Mouse (Mus musculus) MEL (cell line): ENCODE data around the gene Tiprl. TPM values are rescaled to one million over a fixed set of nuclear protein-coding genes. Genes with fewer than 3 reads are reported as not detected.

Experiments
- DNase-seq: peaks from one replicate; pipeline ENCODE4 v3.0.0; 2011; ENCODE audit warnings: low read depth, low spot score
- H3K27ac ChIP-seq: 2 replicates; pipeline ENCODE4 v1.5.1; 2012; ENCODE audit warnings: low read depth, mild to moderate bottlenecking, control low read depth, low read length, moderate library complexity; ENCODE audit not compliant: control insufficient read depth
- H3K27me3 ChIP-seq, 2 experiments: fragments of 150-350 bp in 1 of 2; sonication (generic) in 1 of 2; 2 replicates each; pipeline ENCODE4 v1.6.1; 2012; ENCODE audit warnings: low read length in 2 of 2, mild to moderate bottlenecking in 2 of 2, improper control_type of control experiment in 1 of 2, moderate library complexity in 1 of 2; ENCODE audit not compliant: insufficient read depth in 2 of 2, control insufficient read depth in 1 of 2
- H3K36me3 ChIP-seq, 2 experiments: 2 replicates each; pipeline ENCODE4 v1.6.1; 2012 to 2014; ENCODE audit warnings: low read length in 2 of 2, improper control_type of control experiment in 1 of 2, inconsistent platforms in 1 of 2, mild to moderate bottlenecking in 1 of 2; ENCODE audit not compliant: insufficient read depth in 2 of 2, control insufficient read depth in 1 of 2
- H3K4me1 ChIP-seq, 2 experiments: fragments of 150-350 bp in 1 of 2; sonication (generic) in 1 of 2; 2 replicates each; pipeline ENCODE4 v1.6.1; 2012; ENCODE audit warnings: low read length in 2 of 2, improper control_type of control experiment in 1 of 2, mild to moderate bottlenecking in 1 of 2; ENCODE audit not compliant: insufficient read depth in 2 of 2, control insufficient read depth in 1 of 2
- H3K4me3 ChIP-seq, 2 experiments: fragments of 150-350 bp in 1 of 2; sonication (generic) in 1 of 2; 2 replicates each; pipeline ENCODE4 v1.5.1; 2012; ENCODE audit warnings: low read depth in 2 of 2, low read length in 2 of 2, mild to moderate bottlenecking in 2 of 2, moderate library complexity in 2 of 2, control low read depth in 1 of 2, improper control_type of control experiment in 1 of 2; ENCODE audit not compliant: control insufficient read depth in 1 of 2, insufficient read depth in 1 of 2
- H3K79me2 ChIP-seq: 2 replicates; pipeline ENCODE4 v1.6.1; 2012; ENCODE audit warnings: mild to moderate bottlenecking, low read length, moderate library complexity; ENCODE audit not compliant: control insufficient read depth, poor library complexity, insufficient read depth
- H3K9ac ChIP-seq: 2 replicates; pipeline ENCODE4 v1.6.1; 2012; ENCODE audit warnings: low read depth, mild to moderate bottlenecking, control low read depth, low read length, moderate library complexity; ENCODE audit not compliant: control insufficient read depth, poor library complexity, severe bottlenecking
- H3K9me3 ChIP-seq: fragments of 150-350 bp; sonication (generic); replicated peaks from 2 replicates; pipeline ENCODE4 v1.6.1; 2012; ENCODE audit warnings: mild to moderate bottlenecking, low read length, improper control_type of control experiment, moderate library complexity; ENCODE audit not compliant: insufficient read depth
- CHD2 ChIP-seq: IDR thresholded peaks from 2 replicates; pipeline ENCODE4 v1.6.1; 2011; ENCODE audit warnings: low read length, improper control_type of control experiment
- CTCF ChIP-seq, 3 experiments: IDR thresholded peaks in 2 of 3; conservative IDR thresholded peaks in 1 of 3; 2 replicates each; pipeline ENCODE4 v1.5.1; 2011 to 2012; ENCODE audit warnings: low read length in 3 of 3, low read depth in 2 of 3, mild to moderate bottlenecking in 2 of 3, improper control_type of control experiment in 1 of 3, inconsistent platforms in 1 of 3, mixed read lengths in 1 of 3, moderate library complexity in 1 of 3; ENCODE audit not compliant: control insufficient read depth in 1 of 3, insufficient read depth in 1 of 3, poor library complexity in 1 of 3, severe bottlenecking in 1 of 3
- E2F4 ChIP-seq: IDR thresholded peaks from 2 replicates; pipeline ENCODE4 v1.6.1; 2011; ENCODE audit warnings: low read depth, low read length, improper control_type of control experiment, borderline replicate concordance
- GATA1 ChIP-seq: IDR thresholded peaks from 2 replicates; pipeline ENCODE4 v1.6.1; 2011; ENCODE audit warnings: low read depth, low read length, improper control_type of control experiment
- JUND ChIP-seq: IDR thresholded peaks from 2 replicates; pipeline ENCODE4 v1.6.1; 2011; ENCODE audit warnings: low read depth, mild to moderate bottlenecking, improper control_type of control experiment, low read length
- KAT2A ChIP-seq: conservative IDR thresholded peaks from 2 replicates; pipeline ENCODE4 v1.6.1; 2012; ENCODE audit warnings: low read depth, low read length, improper control_type of control experiment, inconsistent platforms
- MAFK ChIP-seq: IDR thresholded peaks from 2 replicates; pipeline ENCODE4 v1.6.1; 2011; ENCODE audit warnings: low read depth, mild to moderate bottlenecking, low read length, improper control_type of control experiment, borderline replicate concordance
- MAX ChIP-seq: IDR thresholded peaks from 2 replicates; pipeline ENCODE4 v1.6.1; 2011; ENCODE audit warnings: low read length, improper control_type of control experiment
- MEF2A ChIP-seq: IDR thresholded peaks from 2 replicates; pipeline ENCODE4 v1.6.1; 2014; ENCODE audit warnings: low read depth, mild to moderate bottlenecking, inconsistent platforms, low read length, improper control_type of control experiment; ENCODE audit not compliant: poor library complexity, insufficient replicate concordance, severe bottlenecking; ENCODE audit errors: extremely low read depth
- MXI1 ChIP-seq: IDR thresholded peaks from 2 replicates; pipeline ENCODE4 v1.6.1; 2011; ENCODE audit warnings: mild to moderate bottlenecking, low read depth, low read length, improper control_type of control experiment
- NRF1 ChIP-seq: IDR thresholded peaks from 2 replicates; pipeline ENCODE4 v1.6.1; 2014; ENCODE audit warnings: low read depth, mild to moderate bottlenecking, inconsistent platforms, low read length, improper control_type of control experiment, moderate library complexity; ENCODE audit not compliant: poor library complexity, insufficient read depth, severe bottlenecking
- RAD21 ChIP-seq: IDR thresholded peaks from 2 replicates; pipeline ENCODE4 v1.6.1; 2011; ENCODE audit warnings: mild to moderate bottlenecking, low read depth, low read length, improper control_type of control experiment
- SIN3A ChIP-seq: IDR thresholded peaks from 2 replicates; pipeline ENCODE4 v1.6.1; 2012; ENCODE audit warnings: low read length, improper control_type of control experiment, inconsistent platforms
- USF1 ChIP-seq: IDR thresholded peaks from 2 replicates; pipeline ENCODE4 v1.6.1; 2014; ENCODE audit warnings: low read depth, mild to moderate bottlenecking, inconsistent platforms, low read length, improper control_type of control experiment, moderate library complexity
- ZC3H11A ChIP-seq: IDR thresholded peaks from 2 replicates; pipeline ENCODE4 v1.6.1; 2012; ENCODE audit warnings: low read depth, mild to moderate bottlenecking, inconsistent platforms, low read length, improper control_type of control experiment
- ZMIZ1 ChIP-seq: IDR thresholded peaks from 2 replicates; pipeline ENCODE4 v1.6.1; 2012; ENCODE audit warnings: low read depth, mild to moderate bottlenecking, inconsistent platforms, low read length, improper control_type of control experiment, moderate library complexity
- polyA plus RNA-seq, 2 experiments: library from polyadenylated mRNA; stranded (reverse) in 1 of 2; unstranded in 1 of 2; fragments of >175 nt in 1 of 2; fragments of >200 nt in 1 of 2; gene quantifications; 2 replicates each; pipeline versions ENCODE4 v1.2.1 to v1.2.4; 2012; ENCODE audit warnings: low replicate concordance in 2 of 2, low read depth in 1 of 2; ENCODE audit not compliant: insufficient read length in 2 of 2, insufficient read depth in 1 of 2, missing spikeins in 1 of 2
- total RNA-seq: library from RNA; depleted of rRNA; stranded (reverse); fragments of 300-350 nt; gene quantifications from 2 replicates; pipeline ENCODE4 v1.2.3, GENCODE M21; 2012

Gene Tiprl
- total and polyA plus RNA-seq, 3 experiments = 50.6 to 293 (median 51.4) TPM

- H3K27ac ChIP-seq = no peak overlapping the region
- no peak for DNase-seq
- H3K9ac ChIP-seq = no peak overlapping the region
- H3K36me3 ChIP-seq = peaks cover 8 to 17% of the 10 kb centered on the region in 2 experiments
- no peaks in the 10 kb centered on the region for H3K27me3 ChIP-seq
- no peaks in the 10 kb centered on the region for H3K9me3 ChIP-seq
- H3K4me1 ChIP-seq = peaks cover 3 to 11% of the 10 kb centered on the region in 2 experiments
- H3K79me2 ChIP-seq = peaks cover 50% of the 10 kb centered on the region
- H3K4me3 ChIP-seq = no peak overlapping the region
- no peak for TF ChIP-seq USF1
- peak; percentile 1; the same call in 1 of the 2 replicates for TF ChIP-seq RAD21
- TF ChIP-seq ZC3H11A = no peak
- no peak for TF ChIP-seq KAT2A
- TF ChIP-seq CTCF (IDR thresholded peaks at IDR 0.05 in 2 of 3, conservative IDR thresholded peaks at IDR 0.05 in 1 of 3; ENCODE audit: control insufficient read depth in 1 of 3, insufficient read depth in 1 of 3, low read depth in 2 of 3, low read length in 3 of 3, poor library complexity in 1 of 3, severe bottlenecking in 1 of 3) = peak; percentile 10 to 34 (median 13); a peak in 3 of 6 replicates
Measured at GRCm38 (mm10) chr1:165230691-165231090, 6.1 kb downstream of the Tiprl start.

- Histone ChIP-seq H3K4me1 (peaks cover 3 to 8% of the 10 kb centered on the region in 2 experiments; a peak in 3 of 4 replicates), H3K27ac (no peak overlapping the region), H3K9me3 (no peaks in the 10 kb centered on the region), H3K79me2 (peaks cover 40% of the 10 kb centered on the region), H3K9ac (no peak overlapping the region), H3K36me3 (peaks cover 8 to 13% of the 10 kb centered on the region in 2 experiments)
- DNase-seq = no peak
- no peak for TF ChIP-seq NRF1
- TF ChIP-seq CTCF (IDR thresholded peaks at IDR 0.05 in 2 of 3, conservative IDR thresholded peaks at IDR 0.05 in 1 of 3; ENCODE audit: control insufficient read depth in 1 of 3, insufficient read depth in 1 of 3, low read depth in 2 of 3, low read length in 3 of 3, poor library complexity in 1 of 3, severe bottlenecking in 1 of 3) = no peak
- no peak for TF ChIP-seq MXI1
- TF ChIP-seq MAFK = no peak
- no peak for TF ChIP-seq CHD2
- no peak for TF ChIP-seq MAX
- no peak for TF ChIP-seq ZC3H11A
- no peak for TF ChIP-seq ZMIZ1
- TF ChIP-seq E2F4 = no peak
- TF ChIP-seq RAD21 = no peak
- TF ChIP-seq JUND = no peak
- no peak for TF ChIP-seq GATA1
- no peak for TF ChIP-seq MEF2A
- no peak for TF ChIP-seq SIN3A
- TF ChIP-seq, all 39 proteins: peak for 0
- Histone ChIP-seq H3K4me3 (no peak overlapping the region), H3K27me3 (no peaks in the 10 kb centered on the region)
Measured at GRCm38 (mm10) chr1:165229577-165229976, 7.2 kb downstream of the Tiprl start.
